Mouse (Mus musculus): ENCODE results near the gene Trnp1. TPM values are rescaled to one million over a fixed set of nuclear protein-coding genes. Genes with fewer than 3 reads are reported as not detected.
A peak's percentile ranks its signal among the peaks of the same experiment; 100 is the strongest.

Trnp1 gene
- total RNA-seq, 2 experiments from 2014 or later = 0.36 to 0.61 TPM

GRCm38 (mm10) chr4:133471135-133471821, 27.1 kb downstream of the Trnp1 start:
- Histone ChIP-seq H3K4me3 (no peak overlapping the region), H3K27ac (no peak overlapping the region)
- intact Hi-C loops (cut with DNase I) = no loop called here
- DNase-seq = no peak
- TF ChIP-seq CTCF (IDR thresholded peaks at IDR 0.05) = peak; percentile 14; the same call in 1 of the 2 replicates

- peak; percentile 73 for DNase-seq
- intact Hi-C loops (cut with DNase I) = no loop called here
- Histone ChIP-seq H3K4me3 (peak overlapping the region; percentile 75), H3K27ac (peak overlapping the region; percentile 80)
- no peak for TF ChIP-seq CTCF (IDR thresholded peaks at IDR 0.05)
Observed at GRCm38 (mm10) chr4:133469122-133469521, 29.2 kb downstream of the Trnp1 start.

GRCm38 (mm10) chr4:133468080-133468479, 30.3 kb downstream of the Trnp1 start:
- DNase-seq = peak; percentile 94
- Histone ChIP-seq H3K27ac (peak overlapping the region; percentile 80), H3K4me3 (peak overlapping the region; percentile 75)
- intact Hi-C loops (cut with DNase I) = no loop called here
- no peak for TF ChIP-seq CTCF (IDR thresholded peaks at IDR 0.05)

- intact Hi-C loops (cut with DNase I) = no loop called here
- H3K27ac ChIP-seq = peak overlapping the region; percentile 24; the same call in 1 of the 2 replicates
Observed at GRCm38 (mm10) chr4:133463184-133463583, 35.2 kb downstream of the Trnp1 start.

GRCm38 (mm10) chr4:133461362-133461761, 37.0 kb downstream of the Trnp1 start:
- no peak for DNase-seq
- Histone ChIP-seq H3K4me3 (no peak overlapping the region), H3K27ac (no peak overlapping the region)
- intact Hi-C loops (cut with DNase I) = no loop called here
- TF ChIP-seq CTCF (IDR thresholded peaks at IDR 0.05) = no peak

More at GRCm38 (mm10) chr4:133463184-133463583, 35.2 kb downstream of the Trnp1 start:
- no peak for TF ChIP-seq CTCF (IDR thresholded peaks at IDR 0.05)
- DNase-seq = no peak
- H3K4me3 ChIP-seq = no peak overlapping the region

GRCm38 (mm10) chr4:133460796-133461325, 37.5 kb downstream of the Trnp1 start:
- TF ChIP-seq CTCF (IDR thresholded peaks at IDR 0.05) = no peak
- H3K27ac ChIP-seq = no peak overlapping the region
- intact Hi-C loops (cut with DNase I) = no loop called here
- no peak for DNase-seq
- no peak overlapping the region for H3K4me3 ChIP-seq

GRCm38 (mm10) chr4:133460006-133460405, 38.3 kb downstream of the Trnp1 start:
- intact Hi-C loops (cut with DNase I) = no loop called here
- no peak for DNase-seq
- TF ChIP-seq CTCF (IDR thresholded peaks at IDR 0.05) = no peak
- H3K4me3 ChIP-seq = no peak overlapping the region
- H3K27ac ChIP-seq = no peak overlapping the region

- no peak for TF ChIP-seq CTCF (IDR thresholded peaks at IDR 0.05)
- intact Hi-C loops (cut with DNase I) = no loop called here
Observed at GRCm38 (mm10) chr4:133458044-133458443, 40.3 kb downstream of the Trnp1 start.

GRCm38 (mm10) chr4:133452433-133452832, 45.9 kb downstream of the Trnp1 start:
- intact Hi-C loops (cut with DNase I) = no loop called here
- Histone ChIP-seq H3K27ac (no peak overlapping the region), H3K4me3 (no peak overlapping the region)
- DNase-seq = no peak
- TF ChIP-seq CTCF (IDR thresholded peaks at IDR 0.05) = no peak

More at GRCm38 (mm10) chr4:133458044-133458443, 40.3 kb downstream of the Trnp1 start:
- H3K4me3 ChIP-seq = no peak overlapping the region
- no peak overlapping the region for H3K27ac ChIP-seq
- DNase-seq = no peak

DNA sequence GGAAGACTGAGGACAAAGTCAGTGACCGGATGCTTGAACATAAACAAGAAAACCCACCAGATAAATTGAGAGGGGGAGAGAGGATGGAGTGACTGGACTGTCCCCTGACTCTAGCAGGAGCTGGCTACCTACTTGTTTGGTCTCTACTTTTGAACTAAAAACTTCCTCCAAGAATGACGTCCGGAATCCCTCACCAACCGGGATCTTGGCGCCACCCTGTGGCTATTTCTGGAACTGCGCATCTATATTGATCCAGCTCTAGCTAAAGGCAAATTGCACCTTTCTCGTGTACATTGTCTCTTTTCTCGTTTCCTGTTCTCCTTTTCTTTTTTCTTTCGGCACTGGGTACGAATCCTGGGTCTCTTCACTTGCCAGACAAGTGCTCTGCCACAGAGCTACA, 46.8 kb downstream of the Trnp1 start:
- intact Hi-C loops (cut with DNase I) = loop anchor here (2.0 kb wide), 1 partner anchor 143 kb away; no protein-coding TSS in a partner anchor
- DNase-seq = peak; percentile 83
- Histone ChIP-seq H3K4me3 (no peak overlapping the region), H3K27ac (no peak overlapping the region)
- TF ChIP-seq CTCF (IDR thresholded peaks at IDR 0.05) = peak; percentile 98

DNA sequence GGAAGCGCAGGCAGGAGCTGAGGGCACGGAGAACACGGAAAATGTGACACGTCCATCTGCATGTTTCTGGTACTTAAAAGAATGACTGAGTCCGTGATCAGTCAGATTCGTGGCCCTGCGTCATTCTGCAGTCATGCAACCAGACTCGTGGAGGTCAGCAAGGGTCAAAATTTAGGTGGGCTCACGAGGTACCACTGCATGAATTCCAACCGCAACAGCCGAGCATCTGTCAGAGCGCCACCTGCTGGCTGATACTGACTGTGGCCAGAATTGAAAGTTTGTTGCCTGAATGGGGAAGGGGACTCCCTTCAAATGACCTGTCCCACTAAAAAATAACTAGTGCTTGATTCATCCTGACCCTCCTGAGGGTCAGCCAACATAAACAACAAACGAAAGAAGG, 48.6 kb downstream of the Trnp1 start:
- TF ChIP-seq CTCF (IDR thresholded peaks at IDR 0.05) = peak; percentile 88
- no peak overlapping the region for H3K4me3 ChIP-seq
- intact Hi-C loops (cut with DNase I) = loop anchor here (1.0 to 2.0 kb wide), 2 partner anchors 25 to 141 kb away; no protein-coding TSS in a partner anchor
- peak; percentile 65 for DNase-seq
- H3K27ac ChIP-seq = no peak overlapping the region

- intact Hi-C loops (cut with DNase I) = no loop called here
- DNase-seq = no peak
- no peak overlapping the region for H3K27ac ChIP-seq
- TF ChIP-seq CTCF (IDR thresholded peaks at IDR 0.05) = no peak
- H3K4me3 ChIP-seq = no peak overlapping the region
Observed at GRCm38 (mm10) chr4:133448708-133449388, 49.5 kb downstream of the Trnp1 start.

DNA sequence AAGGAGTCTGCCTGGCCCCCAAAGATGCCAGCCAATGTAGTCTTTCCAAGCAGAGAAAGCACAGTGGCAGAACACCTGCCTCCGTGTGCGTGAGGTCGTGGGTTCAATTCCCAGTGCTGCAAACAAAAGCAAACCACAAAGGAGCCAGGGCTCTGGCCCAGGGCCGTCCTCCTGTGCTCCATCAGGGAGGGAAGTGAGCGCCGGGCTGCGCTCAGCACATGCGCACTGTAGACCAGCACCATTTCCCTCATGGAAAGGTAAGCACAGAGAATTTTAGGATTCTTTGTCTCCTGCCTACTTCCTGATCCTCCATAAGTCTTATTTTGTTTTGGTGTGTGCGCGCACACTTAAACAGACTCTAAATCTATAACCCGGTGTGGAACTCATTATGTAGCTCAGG, 50.4 kb downstream of the Trnp1 start:
- Histone ChIP-seq H3K27ac (no peak overlapping the region), H3K4me3 (no peak overlapping the region)
- TF ChIP-seq CTCF (IDR thresholded peaks at IDR 0.05) = no peak
- intact Hi-C loops (cut with DNase I) = no loop called here
- no peak for DNase-seq
